Mouse (Mus musculus) C2C12 (cell line): ENCODE data around the gene Pon3.

ENCODE experiments used
- CTCF ChIP-seq: IDR thresholded peaks from one replicate; pipeline ENCODE4 v1.5.1; 2011; ENCODE audit not compliant: control insufficient read depth, insufficient read depth, insufficient read length
- FOSL1 ChIP-seq: IDR thresholded peaks from one replicate; pipeline ENCODE4 v1.8.0; 2011; ENCODE audit warnings: mild to moderate bottlenecking, low read length; ENCODE audit not compliant: poor library complexity, insufficient read depth, severe bottlenecking
- MAX ChIP-seq: IDR thresholded peaks from one replicate; pipeline ENCODE4 v1.6.1; 2011; ENCODE audit warnings: mild to moderate bottlenecking, control low read depth
- MYOD1 ChIP-seq: IDR thresholded peaks from one replicate; pipeline ENCODE4 v1.6.1; 2011; ENCODE audit warnings: low read depth; ENCODE audit not compliant: control insufficient read depth, insufficient read length
- MYOG ChIP-seq: IDR thresholded peaks from one replicate; pipeline ENCODE4 v1.6.1; 2011; ENCODE audit not compliant: control insufficient read depth, insufficient read length; ENCODE audit errors: extremely low read depth

DNA sequence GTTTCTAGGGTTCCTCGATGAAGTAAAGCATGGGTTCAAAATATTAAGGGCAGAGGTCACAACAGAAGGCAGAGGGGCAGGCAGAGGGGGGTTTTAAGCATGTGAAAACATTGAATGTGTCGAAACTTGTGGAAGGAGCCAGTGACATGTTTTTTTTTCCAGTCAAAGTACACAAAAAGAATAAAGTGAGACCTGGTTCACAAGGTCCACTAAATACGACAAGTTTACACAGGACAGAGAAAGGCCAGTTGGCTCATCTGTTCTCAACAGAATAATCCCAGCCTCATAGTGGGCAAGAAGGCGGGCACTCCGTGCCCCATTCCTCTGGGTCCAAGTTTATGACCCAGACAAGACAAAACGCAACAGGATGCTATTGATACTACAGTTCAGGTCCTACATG, 67.1 kb downstream of the Pon3 start:
- no peak for TF ChIP-seq CTCF
- no peak for TF ChIP-seq MYOD1
- no peak for TF ChIP-seq MAX
- TF ChIP-seq FOSL1, result no peak
- TF ChIP-seq MYOG, result no peak
